Mouse (Mus musculus) ovary, postnatal 10 days (tissue): ENCODE data around the gene Hoxd11.

ENCODE experiments used
- DNase-seq: peaks from one replicate; pipeline ENCODE4 v3.0.0; 2022; ENCODE audit warnings: low spot score

Gene Hoxd11

GRCm38 (mm10) chr2:74678891-74679595 lies at the start of gene Hoxd11:
Gene Hoxd11, plus strand, starts transcription at chr2:74679557.
- no peak for DNase-seq

- DNase-seq, result no peak
Observed at GRCm38 (mm10) chr2:74635412-74635811, 43.9 kb upstream of the Hoxd11 start.

DNA sequence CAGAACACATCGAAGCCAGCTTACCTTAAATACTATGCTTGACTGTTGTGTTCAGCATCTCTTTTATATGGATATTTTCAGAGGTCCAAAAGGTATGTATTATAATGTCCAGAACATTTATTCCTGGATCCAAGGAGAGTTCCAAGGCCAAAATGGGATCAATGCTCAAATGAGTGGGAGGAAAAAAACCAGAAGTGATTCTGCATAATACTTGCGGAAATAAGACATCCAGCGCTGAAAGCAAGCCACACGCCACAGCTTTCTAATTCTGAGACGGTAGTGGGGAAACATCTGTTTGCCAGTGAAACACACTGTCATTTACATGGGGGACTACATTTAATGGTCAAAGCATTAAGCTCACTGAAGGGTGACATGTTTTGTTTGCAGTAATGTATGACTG lies 36.9 kb upstream of the Hoxd11 start:
- no peak for DNase-seq

GRCm38 (mm10) chr2:74645631-74646030 lies 33.7 kb upstream of the Hoxd11 start:
- no peak for DNase-seq

DNA sequence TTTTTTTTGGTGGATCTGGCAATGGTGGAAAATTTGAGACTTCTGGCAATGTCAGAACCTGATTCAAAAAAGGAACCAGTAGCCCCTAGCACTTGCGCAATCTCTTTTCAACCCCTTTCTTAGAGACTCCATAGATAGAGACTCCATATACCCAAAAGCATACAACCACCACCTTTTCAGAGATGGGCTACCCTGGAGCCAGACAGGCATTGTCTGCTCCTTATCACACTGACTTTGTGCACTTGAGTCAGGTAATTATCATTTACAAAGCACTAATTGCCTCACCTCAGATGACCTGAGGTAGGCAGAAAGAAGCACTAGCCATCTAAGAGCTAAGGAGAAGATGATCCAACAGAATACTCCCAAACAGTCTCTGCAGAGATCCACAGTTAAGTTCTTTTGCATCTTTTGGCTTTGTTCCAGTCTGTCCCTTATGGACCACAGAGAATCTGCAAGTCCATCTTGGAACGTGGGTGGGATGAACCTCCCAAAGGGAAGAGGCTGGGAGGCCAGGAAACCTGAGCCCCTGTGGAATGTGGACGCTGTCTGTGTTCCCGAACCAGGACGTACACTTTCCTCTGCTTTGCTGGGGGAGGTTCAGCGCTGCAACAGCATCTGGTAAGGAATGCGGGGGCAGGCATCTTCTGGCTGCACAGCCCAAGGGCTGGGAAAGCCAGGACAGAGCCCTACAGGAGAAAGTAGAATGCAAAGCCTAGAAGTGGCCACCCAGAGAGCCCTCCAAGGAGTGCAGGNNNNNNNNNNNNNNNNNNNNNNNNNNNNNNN lies 32.1 kb upstream of the Hoxd11 start:
- no peak for DNase-seq

GRCm38 (mm10) chr2:74652996-74653340 lies 26.4 kb upstream of the Hoxd11 start:
- no peak for DNase-seq

GRCm38 (mm10) chr2:74653781-74654535 lies 25.4 kb upstream of the Hoxd11 start:
- DNase-seq, result no peak

GRCm38 (mm10) chr2:74654743-74655419 lies 24.5 kb upstream of the Hoxd11 start:
- no peak for DNase-seq

DNA sequence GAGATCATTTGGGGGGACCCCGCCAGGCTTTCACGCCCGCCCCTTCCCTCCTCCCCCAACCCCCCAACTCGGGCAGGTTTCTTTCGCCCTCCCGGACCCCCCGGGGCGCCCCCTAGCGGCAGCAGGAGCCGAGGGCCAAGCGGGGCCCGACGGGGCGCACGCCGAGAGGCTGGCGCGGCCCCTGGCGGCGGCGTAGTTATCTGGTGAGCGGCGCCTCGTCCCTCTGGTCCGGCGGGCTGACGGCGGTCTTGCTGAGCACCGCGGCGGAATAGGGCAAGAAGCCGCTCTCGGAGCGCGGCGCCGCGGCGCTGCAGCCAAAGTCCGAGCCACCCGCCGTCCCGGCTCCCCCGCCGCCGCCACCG lies 24.0 kb upstream of the Hoxd11 start:
- DNase-seq, result no peak

- no peak for DNase-seq
Observed at GRCm38 (mm10) chr2:74655821-74656631, 23.3 kb upstream of the Hoxd11 start.

GRCm38 (mm10) chr2:74656632-74657021 lies 22.7 kb upstream of the Hoxd11 start:
- no peak for DNase-seq

GRCm38 (mm10) chr2:74657251-74658023 lies 21.9 kb upstream of the Hoxd11 start:
- DNase-seq, result no peak

DNA sequence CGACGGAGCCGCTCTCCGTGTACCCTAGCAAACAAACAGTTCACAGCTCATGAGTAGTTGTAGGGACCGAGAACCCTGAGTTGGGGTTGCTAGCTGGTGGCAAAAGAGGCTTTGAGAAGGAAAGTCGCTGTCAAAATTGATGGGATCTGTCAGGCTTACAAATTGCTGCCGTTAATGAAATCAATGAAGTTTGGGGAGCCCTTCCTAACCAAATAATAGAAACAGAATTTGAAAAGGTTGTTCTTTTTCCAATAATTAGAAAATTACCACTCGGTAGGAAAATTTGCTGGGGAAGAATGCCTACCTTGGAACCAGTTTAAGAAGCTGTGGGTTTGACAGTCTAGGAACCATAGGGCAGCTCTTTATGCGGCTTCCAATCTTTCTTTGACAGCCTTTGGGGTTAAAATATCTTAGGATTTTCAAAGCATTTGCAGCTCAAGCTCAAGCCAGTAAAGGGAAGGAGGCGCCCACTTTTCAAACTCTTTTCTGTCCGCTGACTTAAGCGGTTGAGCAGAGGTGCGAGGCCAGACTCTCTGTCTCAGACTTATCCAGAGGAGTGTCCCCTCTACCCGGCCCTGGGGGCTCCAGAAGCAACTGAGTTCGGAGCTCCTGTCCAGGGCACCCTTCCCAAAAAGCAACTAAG lies 21.2 kb upstream of the Hoxd11 start:
- no peak for DNase-seq

- DNase-seq, result no peak
Observed at GRCm38 (mm10) chr2:74658667-74659371, 20.5 kb upstream of the Hoxd11 start.

- DNase-seq, result no peak
Observed at GRCm38 (mm10) chr2:74659507-74660005, 19.8 kb upstream of the Hoxd11 start, which contains the start of gene Evx2. Gene Evx2, minus strand, starts transcription at chr2:74659557.

DNA sequence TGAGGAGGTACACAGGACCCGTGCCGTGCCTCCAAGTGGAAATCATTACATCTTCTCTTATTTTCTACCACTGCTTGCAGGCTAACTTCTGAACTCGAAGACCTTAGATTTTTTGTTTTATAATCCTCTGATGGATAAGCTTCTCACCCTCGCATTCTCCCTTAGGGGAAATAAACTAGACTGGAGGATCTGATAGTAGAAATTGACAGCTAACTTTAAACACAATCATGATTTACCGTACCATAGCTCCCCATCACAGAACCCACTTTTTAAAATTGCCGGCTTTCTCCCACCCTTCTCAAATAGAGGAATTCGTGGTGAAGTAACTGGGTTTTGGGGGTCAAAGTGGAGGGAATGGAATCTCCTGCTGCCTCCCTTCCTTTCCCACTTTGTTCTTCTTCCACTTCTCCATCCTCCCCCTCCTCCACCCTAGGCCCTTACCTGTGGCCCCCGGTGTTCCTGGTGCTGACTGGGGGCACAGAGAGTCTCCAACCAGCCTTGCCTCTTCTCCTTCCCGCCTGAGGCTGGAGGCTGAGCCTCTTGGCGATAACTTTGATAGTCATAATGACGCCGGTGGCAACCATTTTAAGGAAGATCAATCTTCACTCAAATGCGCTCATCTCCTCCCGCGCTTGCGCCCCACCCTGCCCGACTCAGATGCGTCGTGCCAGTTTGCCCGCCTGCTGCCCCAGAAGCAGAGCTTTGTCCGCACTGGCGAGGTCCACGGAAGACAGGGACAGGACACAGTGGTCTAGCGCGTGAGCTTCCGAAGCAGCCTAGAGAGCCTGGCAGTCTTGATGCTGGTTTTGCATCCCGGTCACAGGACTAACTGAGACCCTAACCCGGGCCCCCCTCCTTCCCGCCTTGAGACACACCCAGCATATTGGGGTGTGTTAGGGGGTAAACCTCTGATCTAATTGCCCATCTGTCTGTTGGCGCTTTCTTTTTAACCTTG lies 18.7 kb upstream of the Hoxd11 start:
- no peak for DNase-seq

DNA sequence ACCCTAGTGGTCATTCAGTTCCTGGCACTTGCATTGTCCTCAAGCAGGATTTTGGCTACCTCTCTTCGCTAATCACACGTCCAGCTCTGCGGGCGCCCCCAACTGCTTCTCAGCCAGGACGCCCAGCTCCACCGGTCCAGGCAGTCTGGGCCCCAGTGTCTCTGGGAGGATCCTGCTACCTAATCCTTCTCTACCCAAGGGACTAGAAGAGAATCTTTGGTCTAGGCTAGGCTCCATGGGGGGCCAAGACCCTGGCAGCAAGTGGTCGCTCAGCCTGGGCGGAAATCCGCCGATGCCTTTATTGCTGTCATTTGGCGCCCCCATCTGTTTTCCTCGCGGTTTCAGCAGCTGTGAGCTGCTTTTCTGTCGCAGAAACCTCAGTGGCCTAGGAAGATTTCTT lies 17.7 kb upstream of the Hoxd11 start:
- no peak for DNase-seq

- no peak for DNase-seq
Observed at GRCm38 (mm10) chr2:74663291-74663925, 15.9 kb upstream of the Hoxd11 start.
